Mouse (Mus musculus) heart, embryonic 15.5 days (tissue): ENCODE measurements around the gene Ugt1a1. TPM values are rescaled to one million over a fixed set of nuclear protein-coding genes. Genes with fewer than 3 reads are reported as not detected.

Source experiments
- ATAC-seq: fragments of 200-750 bp; cut with Nextera tagmentation; replicated peaks from 2 replicates; pipeline ENCODE4 v1.8.0; 2017; ENCODE audit warnings: low read depth, moderate TSS enrichment; ENCODE audit not compliant: insufficient number of reproducible peaks, insufficient read depth, low FRiP score
- H3K27ac ChIP-seq: fragments of 300-500 bp; sonication (generic); 2 replicates; pipeline ENCODE4 v1.5.1; 2015; ENCODE audit warnings: mild to moderate bottlenecking, inconsistent platforms
- H3K27me3 ChIP-seq: fragments of 300-500 bp; sonication (generic); 2 replicates; pipeline ENCODE4 v1.6.1; 2015; ENCODE audit warnings: inconsistent platforms
- H3K36me3 ChIP-seq: fragments of 300-500 bp; sonication (generic); 2 replicates; pipeline ENCODE4 v1.6.1; 2015; ENCODE audit warnings: mild to moderate bottlenecking, inconsistent platforms
- H3K4me1 ChIP-seq: fragments of 300-500 bp; sonication (generic); replicated peaks from 2 replicates; pipeline ENCODE4 v1.6.1; 2015; ENCODE audit warnings: inconsistent platforms
- H3K4me2 ChIP-seq: fragments of 300-500 bp; sonication (generic); 2 replicates; pipeline ENCODE4 v1.6.1; 2015; ENCODE audit warnings: inconsistent platforms, mild to moderate bottlenecking, moderate library complexity
- H3K4me3 ChIP-seq: fragments of 300-500 bp; sonication (generic); 2 replicates; pipeline ENCODE4 v1.5.1; 2015; ENCODE audit warnings: mild to moderate bottlenecking, inconsistent platforms
- H3K9ac ChIP-seq: fragments of 300-500 bp; sonication (generic); 2 replicates; pipeline ENCODE4 v1.6.1; 2015; ENCODE audit warnings: mild to moderate bottlenecking, inconsistent platforms
- H3K9me3 ChIP-seq: fragments of 300-500 bp; sonication (generic); replicated peaks from 2 replicates; pipeline ENCODE4 v1.6.1; 2016; ENCODE audit warnings: inconsistent platforms
- WGBS: fragments of 180-500 bp; shearing (Covaris S2); methylation state at CpG from one replicate; pipeline ENCODE4 v1.1.7; 2015; ENCODE audit warnings: mixed read lengths; 5-methylcytosine and 5-hydroxymethylcytosine counted together
- polyA plus RNA-seq: library from polyadenylated mRNA; unstranded; fragments of >200 nt; fragmentation: Nextera tagmentation; extraction: Ambion mirVana; gene quantifications from 2 replicates; pipeline ENCODE4 v1.2.1, GENCODE M21; 2015

Ugt1a1 gene
- polyA plus RNA-seq, 1 experiment from 2014 or later = not detected

- no peaks in the 10 kb centered on the region for H3K4me1 ChIP-seq
- H3K36me3 ChIP-seq = no peaks in the 10 kb centered on the region
- H3K9me3 ChIP-seq = peaks cover 69% of the 10 kb centered on the region
- no peak for ATAC-seq
- H3K27me3 ChIP-seq = no peaks in the 10 kb centered on the region
- H3K9ac ChIP-seq = no peak overlapping the region
- no peak overlapping the region for H3K4me3 ChIP-seq
- H3K27ac ChIP-seq = no peak overlapping the region
- WGBS = 75% methylated on average over 5 of the region's 5 CpGs
- no peak overlapping the region for H3K4me2 ChIP-seq
Measured at GRCm38 (mm10) chr1:88229986-88230385, 18.2 kb downstream of the Ugt1a1 start.

DNA sequence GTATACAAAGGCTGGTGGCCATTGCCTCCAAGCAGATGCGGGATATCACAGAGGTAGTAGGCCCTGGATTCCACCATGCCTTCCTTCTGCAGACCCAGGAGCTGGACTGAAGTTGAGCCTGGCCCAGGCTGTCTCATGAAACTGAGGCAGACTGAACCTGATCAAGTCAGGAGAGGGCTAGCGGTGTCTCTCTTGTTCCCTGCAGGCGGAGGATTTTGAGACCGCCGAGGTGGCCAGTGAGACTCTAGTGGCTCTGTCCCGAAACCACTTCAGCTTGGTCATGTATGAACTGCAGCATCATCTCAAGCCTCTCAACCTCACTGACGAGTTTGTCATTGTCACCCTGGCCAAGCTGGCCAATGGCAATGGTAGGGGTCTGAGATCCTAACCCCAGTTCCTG lies 18.7 kb downstream of the Ugt1a1 start:
- Histone ChIP-seq H3K4me3 (no peak overlapping the region), H3K4me2 (no peak overlapping the region), H3K4me1 (no peaks in the 10 kb centered on the region), H3K36me3 (no peaks in the 10 kb centered on the region), H3K27ac (no peak overlapping the region), H3K27me3 (no peaks in the 10 kb centered on the region), H3K9me3 (peaks cover 72% of the 10 kb centered on the region), H3K9ac (no peak overlapping the region)
- 69% methylated on average over 7 of the region's 7 CpGs for WGBS
- ATAC-seq = no peak

DNA sequence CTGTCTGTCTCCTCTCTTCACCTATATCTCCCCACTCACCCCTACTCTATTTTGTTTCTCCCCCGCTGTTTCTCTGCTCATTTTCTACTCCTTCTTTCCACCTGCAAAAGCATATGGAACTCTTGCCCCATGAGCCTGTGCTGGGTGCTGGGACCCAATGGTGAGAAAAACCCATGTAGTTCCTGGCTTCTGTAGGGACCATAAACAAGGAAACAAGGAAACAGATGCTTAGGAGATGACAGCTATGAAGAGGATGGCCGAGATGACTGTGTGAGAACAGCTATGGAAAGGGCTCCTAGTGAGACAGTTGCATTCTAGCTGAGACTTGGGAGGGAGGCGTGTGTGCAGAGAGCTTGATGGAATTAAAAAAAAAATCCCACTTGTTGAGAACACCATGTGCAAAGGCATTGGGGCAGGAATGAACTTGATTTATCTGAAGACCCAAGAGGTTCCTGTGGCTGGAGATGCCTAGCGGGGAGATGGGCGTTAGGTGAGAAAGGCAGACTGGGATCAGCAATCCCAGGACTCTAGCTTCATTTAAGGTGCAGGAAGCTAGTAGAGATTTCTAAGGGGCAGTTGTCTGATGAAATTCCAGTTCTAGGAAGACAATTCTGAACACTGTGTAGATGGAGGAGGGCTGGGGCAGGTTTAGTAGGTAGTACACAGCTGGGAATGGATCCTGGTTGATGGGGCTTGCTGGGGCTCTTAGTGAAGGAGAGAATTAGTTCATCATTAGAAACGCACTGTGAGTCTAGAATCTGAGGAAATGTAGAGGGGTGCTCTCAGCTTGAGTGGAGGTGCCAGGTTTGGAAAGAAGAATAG lies 19.4 kb downstream of the Ugt1a1 start:
- 66% methylated on average over 6 of the region's 6 CpGs for WGBS
- H3K4me2 ChIP-seq = no peak overlapping the region
- no peak for ATAC-seq
- no peak overlapping the region for H3K27ac ChIP-seq
- H3K4me1 ChIP-seq = no peaks in the 10 kb centered on the region
- no peaks in the 10 kb centered on the region for H3K27me3 ChIP-seq
- no peak overlapping the region for H3K9ac ChIP-seq
- no peak overlapping the region for H3K4me3 ChIP-seq
- H3K36me3 ChIP-seq = no peaks in the 10 kb centered on the region
- peaks cover 66% of the 10 kb centered on the region for H3K9me3 ChIP-seq

GRCm38 (mm10) chr1:88231803-88232499 lies 20.2 kb downstream of the Ugt1a1 start:
- no peak overlapping the region for H3K9ac ChIP-seq
- no peaks in the 10 kb centered on the region for H3K27me3 ChIP-seq
- no peaks in the 10 kb centered on the region for H3K36me3 ChIP-seq
- no peaks in the 10 kb centered on the region for H3K4me1 ChIP-seq
- H3K27ac ChIP-seq = no peak overlapping the region
- H3K4me2 ChIP-seq = no peak overlapping the region
- H3K9me3 ChIP-seq = peaks cover 62% of the 10 kb centered on the region
- WGBS = 57% methylated on average over 7 of the region's 7 CpGs
- ATAC-seq = no peak
- no peak overlapping the region for H3K4me3 ChIP-seq

DNA sequence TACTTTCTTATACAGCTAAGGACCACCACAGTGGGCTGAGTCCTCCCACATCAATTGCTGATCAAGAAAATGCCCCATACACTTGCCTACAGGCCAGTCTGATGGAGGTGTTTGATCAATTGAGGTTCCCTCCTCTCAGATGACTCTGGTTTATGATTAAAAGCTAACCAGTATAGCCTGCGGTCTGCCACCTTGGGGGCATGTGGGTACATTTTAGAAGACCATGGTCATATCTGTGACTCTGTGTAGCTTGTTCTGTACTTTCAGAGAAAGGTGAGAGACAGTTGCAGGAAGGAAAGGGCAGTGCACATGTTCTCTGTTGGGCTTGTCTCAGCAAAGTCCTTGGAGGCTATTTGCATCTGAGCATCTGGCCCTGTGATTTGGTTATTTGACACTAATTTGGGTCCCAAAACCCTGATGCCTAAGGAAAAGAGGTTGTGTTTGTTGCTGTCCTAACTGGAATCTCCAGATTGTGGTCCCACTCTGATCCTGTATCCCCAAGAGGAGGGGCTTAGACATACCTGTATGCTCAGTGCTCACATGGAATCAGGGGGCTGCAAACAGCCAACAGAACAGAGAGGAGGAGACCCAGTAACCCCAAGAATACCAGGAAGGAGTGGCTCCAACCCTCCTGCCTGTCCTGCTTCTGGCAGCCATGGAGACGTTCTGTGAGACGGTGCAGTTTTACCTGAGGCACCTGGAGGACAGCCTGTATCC lies 21.1 kb downstream of the Ugt1a1 start:
- 48% methylated on average over 3 of the region's 3 CpGs for WGBS

DNA sequence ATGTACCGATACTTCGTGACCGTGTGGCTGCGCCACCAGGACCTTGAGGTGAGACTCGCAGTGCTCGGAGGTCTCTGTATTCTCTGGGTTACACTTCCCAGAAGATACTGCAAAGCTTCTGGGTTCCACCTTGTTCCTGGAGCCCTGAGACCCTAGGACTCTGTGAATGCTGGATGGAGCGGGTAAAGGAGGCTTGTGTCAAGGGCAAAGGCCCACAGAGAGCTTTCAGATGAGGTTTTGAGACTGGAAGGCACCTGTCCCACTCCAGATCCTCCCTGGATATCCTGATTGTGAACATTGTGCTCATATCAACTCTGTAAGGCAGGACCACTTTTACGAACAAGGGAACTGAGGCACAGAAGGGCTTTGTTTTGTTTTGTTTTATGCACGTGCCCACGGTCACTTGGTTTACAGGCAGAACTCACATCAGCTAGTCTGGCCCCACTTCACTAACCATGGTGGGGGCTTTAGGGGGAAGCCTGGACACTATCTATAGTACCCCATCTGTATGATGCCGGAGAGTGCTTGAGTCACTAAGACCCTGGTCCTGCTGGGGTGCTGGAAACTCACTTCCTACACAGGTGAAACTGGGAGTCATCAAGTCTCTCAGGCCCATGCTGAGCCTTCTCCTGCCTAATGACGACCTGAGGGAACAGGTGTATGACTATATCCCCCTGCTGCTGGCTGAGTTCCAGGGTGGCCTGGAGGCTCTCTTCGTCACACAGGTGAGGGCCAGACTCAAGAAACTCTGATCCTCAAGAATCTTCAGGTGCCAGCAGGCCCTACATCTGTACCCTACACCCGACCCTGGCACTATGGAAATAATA lies 21.9 kb downstream of the Ugt1a1 start:
- no peak overlapping the region for H3K4me2 ChIP-seq
- 60% methylated on average over 14 of the region's 14 CpGs for WGBS
- ATAC-seq = no peak
- no peak overlapping the region for H3K9ac ChIP-seq
- no peak overlapping the region for H3K27ac ChIP-seq
- peaks cover 64% of the 10 kb centered on the region for H3K9me3 ChIP-seq
- no peaks in the 10 kb centered on the region for H3K4me1 ChIP-seq
- no peaks in the 10 kb centered on the region for H3K27me3 ChIP-seq
- no peaks in the 10 kb centered on the region for H3K36me3 ChIP-seq
- no peak overlapping the region for H3K4me3 ChIP-seq

More for the DNA sequence above, 21.1 kb downstream of the Ugt1a1 start:
- no peak overlapping the region for H3K27ac ChIP-seq
- no peak overlapping the region for H3K9ac ChIP-seq
- no peak for ATAC-seq
- no peaks in the 10 kb centered on the region for H3K36me3 ChIP-seq
- no peaks in the 10 kb centered on the region for H3K4me1 ChIP-seq
- H3K4me3 ChIP-seq = no peak overlapping the region
- no peaks in the 10 kb centered on the region for H3K27me3 ChIP-seq
- no peak overlapping the region for H3K4me2 ChIP-seq
- peaks cover 61% of the 10 kb centered on the region for H3K9me3 ChIP-seq

GRCm38 (mm10) chr1:88234248-88234610 lies 22.5 kb downstream of the Ugt1a1 start:
- 55% methylated on average over 4 of the region's 4 CpGs for WGBS
- Histone ChIP-seq H3K27ac (no peak overlapping the region), H3K9ac (no peak overlapping the region), H3K36me3 (no peaks in the 10 kb centered on the region), H3K4me3 (no peak overlapping the region), H3K9me3 (peaks cover 69% of the 10 kb centered on the region), H3K4me1 (no peaks in the 10 kb centered on the region), H3K27me3 (no peaks in the 10 kb centered on the region), H3K4me2 (no peak overlapping the region)
- no peak for ATAC-seq

- WGBS = 40% methylated on average over 5 of the region's 5 CpGs
- Histone ChIP-seq H3K27ac (no peak overlapping the region), H3K4me2 (no peak overlapping the region), H3K9me3 (peaks cover 70% of the 10 kb centered on the region), H3K36me3 (no peaks in the 10 kb centered on the region), H3K9ac (no peak overlapping the region), H3K4me1 (no peaks in the 10 kb centered on the region), H3K27me3 (no peaks in the 10 kb centered on the region), H3K4me3 (no peak overlapping the region)
- ATAC-seq = no peak
Measured at GRCm38 (mm10) chr1:88234646-88235045, 22.9 kb downstream of the Ugt1a1 start.

- Histone ChIP-seq H3K4me1 (no peaks in the 10 kb centered on the region), H3K9ac (no peak overlapping the region), H3K4me3 (no peak overlapping the region), H3K36me3 (no peaks in the 10 kb centered on the region), H3K27ac (no peak overlapping the region), H3K4me2 (no peak overlapping the region), H3K9me3 (peaks cover 68% of the 10 kb centered on the region), H3K27me3 (no peaks in the 10 kb centered on the region)
- 58% methylated on average over 11 of the region's 11 CpGs for WGBS
- no peak for ATAC-seq
Measured at GRCm38 (mm10) chr1:88235046-88235893, 23.5 kb downstream of the Ugt1a1 start.

GRCm38 (mm10) chr1:88235894-88236415 lies 24.2 kb downstream of the Ugt1a1 start:
- H3K4me3 ChIP-seq = no peak overlapping the region

More at GRCm38 (mm10) chr1:88235894-88236415, 24.2 kb downstream of the Ugt1a1 start:
- Histone ChIP-seq H3K4me2 (no peak overlapping the region), H3K9ac (no peak overlapping the region), H3K27me3 (no peaks in the 10 kb centered on the region), H3K4me1 (no peaks in the 10 kb centered on the region), H3K27ac (no peak overlapping the region), H3K9me3 (peaks cover 74% of the 10 kb centered on the region), H3K36me3 (no peaks in the 10 kb centered on the region)
- WGBS = 50% methylated on average over 4 of the region's 4 CpGs
- ATAC-seq = no peak
